Mouse (Mus musculus) lung, postnatal 14 days (tissue): ENCODE measurements at regions not wholly inside any gene's neighbourhood (a gene's known extent, or its start where the extent isn't known, plus 50 kb on each side); places are given as distances from the start of the nearest gene placed in this dataset.
A peak's percentile ranks its signal among the peaks of the same experiment; 100 is the strongest.

ENCODE experiments used
- DNase-seq: peaks from one replicate; pipeline ENCODE4 v3.0.0; 2021

- DNase-seq, result no peak
Observed at GRCm38 (mm10) chr9:98791709-98792108, 50.6 kb upstream of the Prr23a1 start.

GRCm38 (mm10) chr9:98773651-98774185 is 68.6 kb upstream of the Prr23a1 start:
- DNase-seq, result no peak

GRCm38 (mm10) chr9:98773212-98773611 is 69.1 kb upstream of the Prr23a1 start:
- DNase-seq, result no peak

GRCm38 (mm10) chr9:98754764-98755163 is 87.5 kb upstream of the Prr23a1 start:
- no peak for DNase-seq

GRCm38 (mm10) chr9:98753356-98753953 is 88.8 kb upstream of the Prr23a1 start:
- no peak for DNase-seq

- no peak for DNase-seq
Observed at GRCm38 (mm10) chr9:98743785-98744184, 98.5 kb upstream of the Prr23a1 start.

- DNase-seq, result peak; percentile 20
Observed at GRCm38 (mm10) chr9:98727276-98727860, 114.9 kb upstream of the Prr23a1 start.

GRCm38 (mm10) chr9:98726638-98727037 is 115.7 kb upstream of the Prr23a1 start:
- no peak for DNase-seq

- no peak for DNase-seq
Observed at GRCm38 (mm10) chr9:98722885-98723284, 119.4 kb upstream of the Prr23a1 start.

GRCm38 (mm10) chr9:98721381-98721780 is 119.9 kb upstream of the Mrps22 start:
- no peak for DNase-seq

- DNase-seq, result no peak
Observed at GRCm38 (mm10) chr9:98717701-98718270, 116.3 kb upstream of the Mrps22 start.

- DNase-seq, result no peak
Observed at GRCm38 (mm10) chr9:98714661-98715060, 113.2 kb upstream of the Mrps22 start.

- DNase-seq, result no peak
Observed at GRCm38 (mm10) chr9:98712826-98713225, 111.4 kb upstream of the Mrps22 start.

GRCm38 (mm10) chr9:98712023-98712563 is 110.6 kb upstream of the Mrps22 start:
- no peak for DNase-seq

- DNase-seq, result no peak
Observed at GRCm38 (mm10) chr9:98710155-98710710, 108.8 kb upstream of the Mrps22 start.

- DNase-seq, result no peak
Observed at GRCm38 (mm10) chr9:98708001-98708680, 106.7 kb upstream of the Mrps22 start.

- no peak for DNase-seq
Observed at GRCm38 (mm10) chr9:98707491-98707890, 106.0 kb upstream of the Mrps22 start.

GRCm38 (mm10) chr9:98704131-98704530 is 102.7 kb upstream of the Mrps22 start:
- no peak for DNase-seq

- no peak for DNase-seq
Observed at GRCm38 (mm10) chr9:98703331-98703730, 101.9 kb upstream of the Mrps22 start.

- no peak for DNase-seq
Observed at GRCm38 (mm10) chr9:98700571-98700970, 99.1 kb upstream of the Mrps22 start.

GRCm38 (mm10) chr9:98697155-98697554 is 95.7 kb upstream of the Mrps22 start:
- peak; percentile 15 for DNase-seq

GRCm38 (mm10) chr9:98695035-98695434 is 93.6 kb upstream of the Mrps22 start:
- DNase-seq, result no peak
